Mouse (Mus musculus) c-Kit-positive CD71-positive TER-119-positive erythroid progenitor cells, embryonic 14.5 days (primary cell): Measurements from ENCODE around the gene Rnaseh1.

Experiments used
- DNase-seq: peaks from one replicate; pipeline ENCODE4 v3.0.0-alpha.2; 2013; ENCODE audit warnings: low spot score

Rnaseh1 gene

DNA sequence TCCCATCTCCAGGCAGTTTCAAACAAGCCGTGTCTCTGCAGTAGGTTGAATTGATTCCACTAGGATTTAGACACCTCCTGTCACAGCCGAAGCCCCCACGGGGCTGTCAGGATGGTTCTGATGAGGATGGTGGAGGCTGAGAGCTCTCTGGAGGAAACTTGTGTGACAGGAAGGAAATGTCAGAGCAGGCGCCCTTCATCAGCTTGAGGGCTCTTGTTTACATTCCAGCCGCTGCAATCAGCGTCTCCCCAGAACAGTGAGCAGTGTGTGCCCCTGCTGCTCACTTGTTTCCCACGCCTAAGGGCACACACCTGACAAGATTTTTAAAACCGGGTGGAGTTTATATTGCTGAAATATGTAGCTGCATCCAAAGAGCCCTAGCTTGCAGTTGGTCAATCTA, 17.9 kb downstream of the Rnaseh1 start:
- no peak for DNase-seq

DNA sequence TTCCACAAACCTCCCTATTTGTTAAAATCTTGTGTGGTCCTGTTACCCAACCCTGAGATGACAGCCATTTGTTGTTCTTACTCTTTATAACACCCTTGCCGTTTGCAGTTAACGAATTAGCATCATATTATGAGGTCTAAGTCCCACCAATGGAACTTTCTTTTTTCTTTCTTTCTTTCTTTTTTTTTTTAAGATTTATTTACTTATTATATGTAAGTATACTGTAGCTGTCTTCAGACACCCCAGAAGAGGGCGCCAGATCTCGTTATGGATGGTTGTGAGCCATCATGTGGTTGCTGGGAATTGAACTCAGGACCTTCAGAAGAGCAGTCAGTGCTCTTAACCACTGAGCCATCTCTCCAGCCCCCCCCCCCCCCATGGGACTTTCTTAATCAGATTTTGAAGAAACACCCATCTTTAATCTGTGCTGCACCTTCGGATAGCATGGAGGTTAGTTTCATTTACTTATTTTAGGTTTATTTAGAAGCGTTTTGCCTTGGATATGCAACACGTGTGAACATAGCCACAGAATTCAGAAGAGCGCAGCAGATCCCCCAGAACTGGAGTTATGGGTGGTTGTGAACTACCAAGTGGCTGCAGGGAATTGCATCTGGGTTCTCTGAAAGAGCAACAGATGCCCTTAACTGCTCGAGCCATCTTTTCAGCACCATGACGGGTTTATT, 24.8 kb downstream of the Rnaseh1 start:
- DNase-seq, result peak; percentile 11

DNA sequence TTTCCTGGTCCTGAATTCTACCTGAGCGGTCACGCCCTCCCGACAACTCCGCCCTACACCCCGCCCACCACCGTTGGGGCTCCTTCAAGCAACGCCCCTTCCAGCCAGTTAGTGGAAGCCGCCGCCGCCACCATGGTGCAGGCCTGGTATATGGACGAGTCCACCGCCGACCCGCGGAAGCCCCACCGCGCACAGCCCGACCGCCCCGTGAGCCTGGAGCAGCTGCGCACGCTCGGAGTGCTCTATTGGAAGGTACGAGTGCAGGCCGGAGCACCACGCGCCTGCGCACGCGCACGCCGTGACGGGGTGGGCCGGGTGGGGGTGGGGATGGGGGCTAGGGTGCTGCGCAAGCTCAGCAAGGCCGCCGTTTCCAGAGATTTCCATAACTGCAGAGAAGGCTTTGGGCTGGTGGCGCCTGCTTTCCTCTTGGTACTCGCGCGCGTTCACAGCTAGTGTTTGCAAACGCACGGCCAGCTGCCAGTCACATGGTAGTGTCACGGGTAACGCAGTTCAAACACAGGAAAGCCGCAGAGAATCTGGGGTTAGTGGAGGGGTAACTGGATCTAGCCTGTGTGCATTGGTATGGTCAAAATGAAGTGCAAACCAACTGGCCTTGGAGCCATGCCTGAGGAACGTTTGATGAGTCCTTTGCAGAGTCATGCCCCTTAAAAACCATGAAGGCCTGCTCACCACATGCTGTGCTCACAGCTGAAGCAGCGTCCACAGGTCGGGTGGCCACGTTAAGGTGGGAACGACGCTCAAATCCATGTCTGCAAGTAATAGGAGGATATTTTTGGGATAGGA, 25.9 kb downstream of the Rnaseh1 start, which contains the start of gene Adi1:
Gene Adi1 (plus strand): TSS at position 111 of the 804 bp plus-strand sequence.
- peak; percentile 57 for DNase-seq

DNA sequence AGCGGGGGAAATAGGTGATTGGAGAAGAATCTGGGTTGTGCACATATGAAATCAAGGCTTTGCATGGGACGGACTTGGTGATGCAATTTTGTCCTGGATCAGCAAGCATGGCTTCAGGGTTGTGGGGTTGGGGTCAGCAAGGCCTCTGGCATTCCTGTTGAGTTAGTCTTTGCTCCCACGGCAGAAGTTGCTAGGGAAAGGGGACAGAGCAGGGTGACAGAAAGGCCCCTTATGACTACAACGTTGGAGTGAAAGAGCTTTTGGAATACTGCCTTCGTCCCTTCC, 26.5 kb downstream of the Rnaseh1 start:
- DNase-seq, result no peak

DNA sequence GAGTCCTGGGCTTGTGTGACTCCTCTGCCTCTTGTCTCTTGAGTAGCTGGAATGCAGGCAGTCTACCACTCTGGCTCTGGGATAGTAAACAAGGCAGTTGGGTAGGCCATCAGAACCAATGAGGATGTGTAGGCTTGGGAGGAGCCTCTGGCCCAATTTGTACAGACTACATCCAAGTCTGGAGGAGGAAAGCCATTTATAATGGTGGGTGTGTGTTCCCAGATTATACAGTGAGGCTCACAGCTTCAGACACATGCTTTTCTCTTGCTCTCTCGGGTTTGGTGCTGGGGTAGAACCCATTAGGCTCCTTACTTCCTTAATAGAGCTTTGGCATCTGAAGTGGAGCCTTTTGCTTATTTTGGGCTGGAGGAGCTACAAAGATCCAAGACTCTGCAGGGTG, 35.3 kb downstream of the Rnaseh1 start:
- no peak for DNase-seq

DNA sequence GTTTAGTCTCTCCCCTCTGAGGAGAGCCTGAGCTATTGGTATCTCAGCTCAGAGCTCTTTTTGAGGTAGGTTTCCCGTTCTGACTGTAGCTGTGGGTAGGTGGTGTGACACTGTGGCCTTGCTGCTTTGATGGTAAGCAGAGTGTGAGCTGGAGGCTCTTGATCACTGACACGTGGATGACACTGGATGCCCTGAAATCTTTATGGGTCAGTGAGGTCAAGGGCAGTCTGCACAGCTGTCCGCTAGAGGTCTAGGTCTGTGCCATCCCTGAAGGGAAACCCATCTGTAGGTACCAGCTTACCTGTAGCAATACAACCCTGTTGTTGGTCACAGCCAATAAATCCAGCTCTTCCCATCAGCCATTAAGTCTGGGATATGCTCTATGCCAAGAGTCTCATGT, 36.4 kb downstream of the Rnaseh1 start:
- DNase-seq, result no peak

DNA sequence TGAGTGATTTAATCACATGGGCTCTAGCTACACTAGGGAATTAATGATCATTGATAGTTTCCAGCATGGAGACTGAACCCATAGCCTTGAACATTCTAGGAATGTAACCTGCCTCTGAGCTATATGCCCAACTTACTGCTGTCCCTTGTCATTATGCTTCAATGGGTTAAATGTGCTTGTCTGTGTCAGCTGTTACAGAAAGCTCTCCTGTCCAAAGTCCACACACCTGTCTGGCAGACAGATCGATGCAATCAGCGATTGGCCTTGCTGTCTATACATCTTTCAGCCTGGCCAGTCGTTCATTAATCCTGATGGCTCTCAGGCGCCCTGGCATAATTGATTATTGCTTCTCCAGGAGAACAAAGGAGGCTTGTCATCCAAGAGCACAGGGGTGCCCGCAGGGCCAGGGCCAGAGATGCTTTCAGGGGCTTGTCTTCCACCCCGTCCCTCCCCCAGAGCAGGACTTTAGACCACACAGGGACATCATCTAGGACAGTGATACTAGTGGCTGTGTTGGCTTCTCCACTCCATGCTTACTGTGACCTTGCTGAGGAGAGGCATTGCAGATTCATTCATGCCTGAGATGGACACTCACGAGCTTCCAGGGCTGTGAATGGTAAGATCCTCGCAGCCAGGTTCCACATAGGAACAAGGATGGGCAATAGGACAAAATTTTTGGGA, 36.9 kb downstream of the Rnaseh1 start:
- no peak for DNase-seq

DNA sequence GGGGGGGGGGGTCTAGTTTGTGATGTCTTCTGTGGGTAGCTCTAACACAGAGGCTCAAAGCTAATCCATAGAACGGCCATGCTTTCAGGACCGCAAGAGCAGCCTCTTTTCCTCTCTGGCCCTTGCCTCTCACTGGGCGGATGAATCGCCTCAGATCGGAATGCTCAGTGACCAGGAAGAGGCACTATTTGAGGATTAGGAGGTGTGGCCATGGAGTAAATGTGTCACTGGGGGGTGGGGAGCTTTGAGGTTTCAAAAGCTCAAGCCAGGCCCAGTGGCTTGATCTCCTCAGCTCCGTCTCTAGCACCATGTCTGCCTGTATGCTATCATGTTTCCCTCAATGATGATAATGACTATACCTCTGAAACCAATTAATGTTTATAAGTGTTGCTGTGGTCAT, 39.6 kb downstream of the Rnaseh1 start:
- no peak for DNase-seq

DNA sequence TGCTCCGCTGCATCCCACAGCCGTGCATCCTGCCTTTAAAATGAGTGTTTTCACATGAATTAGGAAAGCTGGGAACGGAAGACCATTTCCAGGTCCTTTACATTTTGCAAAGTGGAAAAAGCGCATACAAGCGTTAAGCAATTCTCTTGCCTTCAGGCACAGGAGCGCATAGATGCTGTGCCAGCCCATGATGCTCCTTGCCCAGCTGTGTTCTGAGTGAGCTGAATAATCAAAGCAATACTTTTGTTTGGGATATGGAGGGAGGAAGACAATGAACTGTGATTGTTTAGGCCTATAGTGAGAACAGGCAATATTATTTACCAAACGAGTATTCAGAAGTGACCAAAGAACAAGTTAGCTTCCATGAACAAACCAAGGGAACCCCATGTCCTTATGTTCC, 41.3 kb downstream of the Rnaseh1 start:
- DNase-seq, result no peak

DNA sequence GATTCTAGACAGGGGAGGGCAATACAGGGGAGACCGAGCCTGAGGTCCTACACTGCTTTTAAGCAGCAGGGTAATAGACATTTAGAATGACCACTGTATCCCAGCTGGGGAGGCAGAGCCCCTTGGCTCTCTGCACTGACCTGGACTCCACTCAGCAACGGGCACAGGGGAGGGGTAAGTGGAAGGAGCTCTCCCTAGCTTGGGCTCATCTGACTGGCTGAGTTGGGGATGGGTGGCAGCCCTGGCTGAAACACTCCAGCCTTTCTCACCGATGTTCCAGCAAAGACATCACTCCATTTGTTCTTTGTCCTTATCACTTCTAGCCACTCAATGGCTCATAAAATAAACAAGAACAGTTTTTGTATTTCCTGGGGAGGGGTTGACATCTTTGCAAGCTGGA, 44.3 kb downstream of the Rnaseh1 start:
- DNase-seq, result no peak

DNA sequence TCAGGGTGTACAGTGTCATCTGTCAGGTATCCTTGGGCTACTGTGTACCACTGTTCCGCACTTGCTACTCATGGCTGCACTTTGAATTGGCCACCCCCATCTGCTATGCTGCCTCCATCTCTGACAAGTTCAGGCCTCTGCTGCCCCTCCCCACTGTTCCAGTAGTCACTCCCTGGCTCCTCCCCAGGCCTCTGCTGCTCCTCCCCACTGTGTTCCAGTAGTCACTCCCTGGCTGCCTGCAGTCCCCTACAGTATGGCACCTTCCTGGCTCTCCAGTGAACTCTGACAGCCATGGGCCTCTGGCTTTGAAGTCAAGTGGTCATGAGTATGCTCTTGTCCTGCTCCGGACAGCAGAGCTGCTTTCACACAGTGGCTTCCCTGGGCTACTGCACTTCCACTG, 44.8 kb downstream of the Rnaseh1 start:
- no peak for DNase-seq

DNA sequence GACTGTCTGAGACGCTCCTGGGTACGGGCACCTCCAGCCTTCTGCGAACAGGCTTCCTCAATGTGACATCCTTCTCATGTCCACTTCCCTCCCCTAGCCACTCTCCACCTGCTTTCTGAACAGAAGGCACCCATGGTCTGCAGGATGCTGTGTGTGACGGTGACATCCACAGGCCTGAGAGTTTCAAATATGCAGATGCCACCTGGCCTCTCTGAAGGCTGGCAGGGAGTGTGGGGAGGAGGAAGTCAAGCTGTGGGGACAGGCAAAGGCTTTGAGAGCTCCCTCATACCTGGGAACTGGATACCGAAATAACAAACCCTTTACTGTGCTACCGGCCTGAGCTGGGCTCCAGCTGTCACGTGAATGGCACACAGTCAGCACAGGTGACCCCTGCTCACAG, 45.4 kb downstream of the Rnaseh1 start:
- no peak for DNase-seq

DNA sequence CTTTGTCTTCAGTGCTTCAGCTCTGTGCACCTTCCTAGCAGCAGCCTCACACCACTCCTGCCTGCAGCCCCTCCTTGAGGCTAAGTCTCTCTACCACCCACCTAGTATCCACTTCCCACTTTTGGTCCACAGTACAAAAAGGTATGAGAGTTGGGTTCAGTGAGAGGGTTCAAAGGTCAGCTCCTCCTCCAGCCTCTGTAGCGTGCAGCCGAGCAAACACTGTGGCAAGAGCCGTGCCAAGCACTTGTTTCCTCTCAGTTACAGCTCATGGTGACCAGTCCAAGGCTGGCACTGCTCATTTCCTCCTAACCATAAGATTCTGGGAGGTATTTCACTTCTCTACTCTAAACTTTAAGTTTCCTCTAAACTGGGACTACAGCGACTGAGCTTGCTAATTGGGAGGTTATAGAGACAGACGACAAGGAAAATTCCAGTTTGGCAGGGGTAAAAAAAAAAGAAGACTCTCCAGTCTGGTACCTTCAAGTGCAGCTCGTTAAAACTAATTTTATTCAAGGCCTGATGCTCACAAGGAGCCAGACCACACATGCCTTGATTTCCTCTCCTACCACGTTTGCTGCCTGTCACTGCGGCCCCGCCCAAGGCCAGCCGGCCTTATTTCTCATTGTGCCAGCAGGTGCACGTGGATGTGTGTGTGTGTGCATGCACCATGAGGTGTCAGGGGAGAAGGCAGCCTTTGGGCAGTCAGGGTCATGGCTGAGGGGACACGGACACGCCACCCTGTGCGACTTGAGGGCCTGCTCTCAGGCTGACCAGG, 48.6 kb downstream of the Rnaseh1 start:
- no peak for DNase-seq

DNA sequence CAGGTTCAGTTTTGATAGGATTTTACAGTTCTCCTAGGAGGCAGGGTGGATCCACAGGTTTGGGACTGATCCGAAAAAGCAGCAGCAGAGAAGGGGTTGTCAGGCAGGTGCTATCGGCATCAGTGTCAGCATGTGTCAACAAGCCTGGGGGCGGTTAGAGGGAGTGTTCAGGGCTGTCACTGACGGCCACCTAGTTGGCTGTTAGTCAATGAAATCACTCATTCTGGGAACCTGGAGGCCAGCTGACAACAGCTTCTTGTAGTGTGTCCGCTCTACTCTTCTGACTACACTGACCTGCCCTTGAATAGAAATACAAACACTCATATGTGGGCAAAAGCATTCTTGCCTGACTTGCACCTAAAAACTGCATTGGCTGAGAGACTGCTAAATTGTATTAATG, 49.7 kb downstream of the Rnaseh1 start:
- DNase-seq, result no peak

DNA sequence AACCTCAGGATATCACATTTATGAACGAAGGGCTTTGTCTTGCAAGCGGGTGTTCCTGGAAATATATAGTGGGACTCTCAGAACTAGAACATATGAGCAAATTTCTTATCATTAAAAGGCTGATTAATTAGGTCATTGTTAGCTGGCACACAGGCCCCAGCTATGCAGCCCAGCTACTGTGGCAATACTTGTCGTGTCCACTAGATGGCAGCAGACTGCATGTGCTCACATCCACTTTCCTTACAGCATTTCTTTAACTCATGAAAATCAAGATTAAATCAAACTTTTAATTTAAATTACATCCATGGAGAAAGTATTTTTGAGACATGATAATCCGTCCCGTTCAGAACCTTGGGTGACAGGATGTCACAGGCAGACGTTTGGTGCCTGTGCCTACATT, 50.3 kb downstream of the Rnaseh1 start:
- peak; percentile 62 for DNase-seq

DNA sequence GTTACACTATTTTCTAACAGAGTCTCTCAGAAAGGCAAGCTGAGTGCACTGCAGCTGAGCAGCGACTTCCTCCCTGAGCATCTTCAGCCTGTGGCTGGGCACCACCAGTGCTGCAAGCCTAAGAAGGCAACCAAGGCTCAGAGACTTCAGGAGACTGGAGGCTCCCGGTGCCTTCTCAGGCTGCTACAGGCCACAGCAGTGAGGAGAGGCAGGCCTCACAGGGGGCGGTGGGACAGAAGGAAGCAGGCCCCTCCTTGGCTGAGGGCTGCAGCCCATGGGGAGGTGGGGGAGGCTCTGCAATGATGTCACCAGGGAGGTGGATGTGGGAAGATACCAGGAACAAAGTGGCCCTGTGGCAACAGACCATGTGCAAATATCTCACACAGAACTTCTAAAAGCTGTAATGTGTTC, 50.7 kb downstream of the Rnaseh1 start:
- DNase-seq, result no peak

DNA sequence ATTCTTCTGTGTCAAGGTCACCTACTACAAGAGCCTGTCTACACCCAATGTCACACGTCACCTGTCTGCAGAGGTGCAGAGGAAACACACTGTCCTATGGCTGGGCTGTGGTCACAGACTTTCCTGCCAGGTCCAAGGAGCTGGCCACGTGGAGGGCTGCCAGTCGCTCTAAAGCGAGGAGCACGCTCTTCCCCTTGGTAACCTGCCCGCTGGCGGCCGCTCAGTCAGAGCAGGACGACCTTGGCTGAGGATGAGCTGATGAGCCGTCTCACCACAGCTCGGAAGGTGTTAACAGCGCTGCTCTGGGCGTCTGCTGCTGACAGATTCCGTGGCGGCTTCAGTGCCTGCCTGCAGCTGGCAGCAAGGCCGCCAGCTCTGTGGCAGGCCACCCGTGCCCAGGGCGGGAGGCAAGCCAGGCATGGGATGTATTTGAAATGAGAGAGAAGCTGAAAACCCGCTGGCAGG, 51.2 kb downstream of the Rnaseh1 start:
- DNase-seq, result no peak

DNA sequence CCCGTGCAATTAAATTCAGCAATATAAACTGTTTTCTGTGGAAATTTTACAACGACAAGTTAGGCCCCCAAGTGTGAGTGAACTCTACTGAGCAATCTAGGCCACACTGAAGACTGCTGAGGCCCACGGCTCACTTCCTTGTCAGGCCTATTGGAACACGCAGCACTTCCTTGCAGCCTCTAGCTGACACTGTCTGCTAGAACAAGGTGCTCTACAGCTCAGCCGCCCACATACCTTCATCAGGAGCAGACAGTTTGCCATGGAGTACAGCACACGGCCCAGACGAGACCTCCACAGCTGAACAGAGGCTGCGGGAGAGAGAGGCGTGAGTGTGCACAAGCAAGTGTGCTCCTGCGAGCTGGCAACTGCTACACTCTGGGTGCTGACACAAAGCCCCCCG, 51.9 kb downstream of the Rnaseh1 start:
- DNase-seq, result no peak

DNA sequence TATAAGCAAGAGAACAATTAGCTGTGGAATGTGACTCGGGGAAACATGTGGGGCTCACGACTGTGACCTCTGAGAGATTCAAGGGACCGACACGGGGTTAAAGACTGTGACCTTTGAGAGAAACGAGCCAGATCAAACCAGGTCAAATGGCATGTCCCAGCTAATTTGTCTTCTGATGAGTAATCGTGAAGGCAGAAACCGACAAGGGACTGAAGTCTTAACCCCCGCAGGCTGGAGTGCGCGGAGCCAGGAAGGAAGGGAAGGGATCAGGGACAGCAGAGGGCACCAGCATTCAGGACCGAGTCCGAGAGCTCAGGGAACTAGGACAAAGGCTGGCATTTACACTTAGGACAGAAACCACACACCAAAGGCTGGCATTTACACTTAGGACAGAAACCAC, 55.0 kb downstream of the Rnaseh1 start:
- DNase-seq, result no peak

DNA sequence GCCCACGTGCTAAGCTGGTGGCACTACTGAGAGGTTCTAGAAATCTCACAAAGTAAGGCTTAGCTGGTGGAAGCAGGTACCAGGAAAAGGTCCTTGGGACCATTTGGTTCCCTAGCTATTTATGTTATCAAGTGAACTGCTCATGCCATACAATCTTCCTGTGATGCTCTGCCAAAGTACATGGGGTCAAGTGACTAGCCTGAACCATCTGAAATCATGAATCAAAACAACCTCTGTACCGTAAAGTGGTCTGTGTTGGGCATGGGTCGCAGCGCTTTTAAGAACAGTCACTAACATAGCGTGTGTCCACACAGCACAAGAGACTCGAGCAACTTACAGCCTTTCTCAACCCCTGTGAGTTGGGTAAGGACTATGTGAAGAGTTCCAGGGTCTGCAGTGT, 55.8 kb downstream of the Rnaseh1 start:
- no peak for DNase-seq

DNA sequence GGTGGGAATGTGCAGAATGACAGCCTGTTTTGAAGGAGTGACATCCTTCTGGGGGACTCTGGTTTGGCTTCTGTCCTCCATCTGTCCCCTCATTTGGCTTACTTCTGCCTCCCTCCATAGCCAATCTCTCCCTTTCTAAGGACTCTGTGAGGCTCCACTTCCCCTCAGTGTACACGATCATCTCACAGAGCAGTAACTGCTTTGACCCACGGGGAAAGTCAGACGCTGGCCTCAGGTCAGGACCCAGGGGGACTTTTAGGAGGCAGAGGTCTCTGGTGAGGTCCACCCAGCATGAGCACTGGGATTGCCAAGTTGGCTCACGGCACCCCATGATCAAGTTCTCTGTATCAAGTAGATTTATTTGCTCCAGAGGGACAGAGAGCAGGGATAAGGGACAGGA, 58.8 kb downstream of the Rnaseh1 start:
- DNase-seq, result no peak
